ENCODE assay signal across 8 mouse cellular contexts in the genomic region with DNA sequence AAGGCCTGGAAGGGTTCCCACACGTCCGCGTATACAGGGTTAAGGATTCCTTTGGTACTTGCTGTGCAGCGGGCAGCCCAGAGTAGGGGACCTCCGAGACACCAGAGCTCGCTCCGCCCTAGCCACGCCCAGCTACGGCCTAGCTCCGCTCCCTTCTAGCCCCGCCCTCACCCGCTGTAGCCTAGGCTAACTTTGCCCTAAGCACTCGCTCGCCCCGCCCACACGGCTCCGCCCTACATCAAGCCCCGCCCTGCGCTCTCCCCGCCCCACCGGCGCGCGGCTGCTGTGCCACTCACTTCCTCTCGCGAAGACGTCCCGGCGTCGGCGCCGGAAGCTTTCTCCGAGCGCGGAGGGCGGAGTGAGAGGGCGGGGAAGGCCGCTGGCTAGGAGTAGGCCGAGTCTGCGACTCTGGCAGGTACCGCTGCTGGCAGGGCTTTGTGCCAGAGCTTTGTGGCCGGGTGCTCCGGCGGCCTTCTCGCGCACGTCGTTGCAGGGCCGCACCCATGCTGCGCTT. TPM values are rescaled to one million over a fixed set of nuclear protein-coding genes. Genes with fewer than 3 reads are reported as not detected.
DNase-seq lines count a peak whose midpoint lies in the region; ATAC-seq and TF ChIP-seq lines count a peak whose summit lies in the region.

Gene Anapc4 (plus strand): TSS at position 252 of the 514 bp plus-strand sequence.

- intact Hi-C loops in heart, postnatal 25 days (cut with DNase I), result loop anchor here (5.0 kb wide), 1 partner anchor 47 kb away; no protein-coding TSS in a partner anchor

- TF ChIP-seq POLR2A in lung, adult 2 months (IDR thresholded peaks at IDR 0.05; ENCODE audit: borderline replicate concordance, extremely low read depth, low read depth, low read length), result peak; percentile 77; the same call in 1 of the 2 replicates

- DNase-seq in ES-E14 (ENCODE audit: low read depth, low spot score), result peak; percentile 99
- DNase-seq in cerebellum, adult 11-12 months, result peak; percentile 99
- peak; percentile 99 for DNase-seq in heart, postnatal 25 days (ENCODE audit: low spot score)
- DNase-seq in layer of hippocampus, adult 18-20 months (ENCODE audit: low spot score in 2 of 2), result peak; percentile 99 to 100
- peak; percentile 100 for DNase-seq in lung, adult 2 months
- DNase-seq in thymus, adult 18-20 months, result peak; percentile 100

- peaks cover 0 to 4% of the 10 kb centered on the region in 2 experiments; a peak in 1 of 4 replicates for H3K4me1 ChIP-seq in ES-E14 (ENCODE audit: control insufficient read depth in 2 of 2, insufficient read depth in 2 of 2, low read length in 2 of 2, poor library complexity in 1 of 2)
- H3K4me1 ChIP-seq in forebrain, embryonic 15.5 days, result peaks cover 29% of the 10 kb centered on the region
- H3K4me1 ChIP-seq in lung, adult 2 months (ENCODE audit: control insufficient read depth, insufficient read depth, low read length), result peaks cover 4% of the 10 kb centered on the region

- peak within 1 kb of the TSS; percentile 91 for H3K9ac ChIP-seq in ES-E14 (ENCODE audit: insufficient read depth, low read depth, low read length, poor library complexity, severe bottlenecking)
- peak within 1 kb of the TSS; percentile 74 for H3K9ac ChIP-seq in forebrain, embryonic 15.5 days (replicated peaks)

- H3K27me3 ChIP-seq in forebrain, embryonic 15.5 days, result no peaks in the 10 kb centered on the region

- no peak within 1 kb of the TSS for H3K27ac ChIP-seq in ES-E14 (ENCODE audit: insufficient read depth, low read depth, low read length, poor library complexity, severe bottlenecking)
- H3K27ac ChIP-seq in forebrain, embryonic 15.5 days (replicated peaks), result peak within 1 kb of the TSS; percentile 88

- peak within 1 kb of the TSS; percentile 82 to 97 for H3K4me3 ChIP-seq in ES-E14 (ENCODE audit: insufficient read depth in 1 of 2, low read depth in 1 of 2, low read length in 2 of 2, poor library complexity in 1 of 2, severe bottlenecking in 1 of 2)
- peak within 1 kb of the TSS; percentile 74 for H3K4me3 ChIP-seq in forebrain, embryonic 15.5 days
- peak within 1 kb of the TSS; percentile 90 for H3K4me3 ChIP-seq in lung, adult 2 months (replicated peaks; ENCODE audit: extremely low read depth, low read depth, low read length)

- peak; percentile 99 for ATAC-seq in forebrain, embryonic 15.5 days (replicated peaks)
- ATAC-seq in neutrophil, adult 5-6 weeks (ENCODE audit: extremely low read depth, insufficient number of reproducible peaks, low FRiP score, poor library complexity, severe bottlenecking), result peak; percentile 98

- no peaks in the 10 kb centered on the region for H3K36me3 ChIP-seq in ES-E14 (ENCODE audit: control insufficient read depth, insufficient read depth, low read length, poor library complexity, severe bottlenecking)
- peaks cover 5% of the 10 kb centered on the region; the same call in 1 of the 2 replicates for H3K36me3 ChIP-seq in forebrain, embryonic 15.5 days

- no peak for TF ChIP-seq CTCF in lung, adult 2 months (IDR thresholded peaks at IDR 0.05; ENCODE audit: insufficient read depth, low read length)

- H3K9me3 ChIP-seq in ES-E14 (ENCODE audit: control insufficient read depth, insufficient read depth, low read depth, low read length), result no peaks in the 10 kb centered on the region
- H3K9me3 ChIP-seq in forebrain, embryonic 15.5 days, result no peaks in the 10 kb centered on the region

- WGBS in forebrain, embryonic 15.5 days, result under 1% methylated on average over 50 of the region's 50 CpGs
- under 1% methylated on average over 50 of the region's 50 CpGs for WGBS in lung, adult 2 months

- in situ Hi-C loops in ES-E14 (cut with MboI; ENCODE audit: low sequenced_read_pairs in 2 of 2, unreplicated experiment in 2 of 2), result no loop called here

- H3K4me2 ChIP-seq in forebrain, embryonic 15.5 days (replicated peaks), result peak within 1 kb of the TSS; percentile 67

TF ChIP-seq in ES-E14, 5 proteins besides CTCF, POLR2A, EP300 and RAD21:
- TF ChIP-seq HCFC1 (IDR thresholded peaks at IDR 0.05; ENCODE audit: borderline replicate concordance, insufficient read depth, low read length) (peak; percentile 73; the same call in 1 of the 2 replicates), ZC3H11A (IDR thresholded peaks at IDR 0.05; ENCODE audit: borderline replicate concordance, low read depth, low read length) (no peak)

RNA-seq across cellular contexts. Expression of gene Anapc4, which starts in this region (rescaled TPM):
- total RNA-seq in ES-E14 (2012; rRNA removed), result 43.8 and 68.8 TPM in 2 replicates
- polyA plus RNA-seq in forebrain, embryonic 15.5 days (2015; fragmentation: Nextera tagmentation; extraction: Ambion mirVana), result 110 and 111 TPM in 2 replicates
- total RNA-seq in heart, postnatal 25 days (2021), result 10 to 100 TPM; 38.4 to 39.5 TPM
- 10 to 100 TPM; 68.2 to 68.8 TPM for total RNA-seq in layer of hippocampus, adult 18-20 months (2021)
- polyA plus RNA-seq in lung, adult 2 months (2012; rRNA removed), result 13.7 and 29.9 TPM in 2 replicates
- 92.9 and 106 TPM in 2 replicates for total RNA-seq in neutrophil, adult 5-6 weeks (2017)
